Mouse (Mus musculus) cerebellum, postnatal 36 days (tissue): ENCODE data around the gene Pnpla1.
A peak's percentile ranks its signal among the peaks of the same experiment; 100 is the strongest.

Experiments
- DNase-seq, 2 experiments: peaks; one replicate each; pipeline ENCODE4 v3.0.0; 2021 to 2022; ENCODE audit warnings: mixed read lengths in 2 of 2

The Pnpla1 gene

DNA sequence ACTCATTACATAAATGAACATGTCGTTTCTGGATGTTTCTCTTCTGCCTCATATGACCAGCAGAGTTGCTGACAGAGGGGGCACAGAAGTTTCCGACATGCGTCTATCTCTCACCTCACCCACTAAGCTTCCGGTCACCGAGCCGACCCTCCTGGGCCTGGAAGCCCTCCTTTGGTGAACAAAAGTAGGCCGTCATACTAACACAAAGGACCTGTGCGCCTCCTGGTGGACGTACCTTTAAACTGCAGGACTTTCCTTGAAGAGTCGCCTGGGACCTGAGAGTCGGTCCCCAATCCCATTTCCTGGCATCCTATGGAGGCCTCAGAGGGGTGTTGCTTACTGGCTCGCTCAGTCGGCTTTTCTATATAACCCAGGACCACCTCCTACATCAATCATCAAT, 68.2 kb downstream of the Pnpla1 start:
- peak; percentile 85 to 89 for DNase-seq

DNA sequence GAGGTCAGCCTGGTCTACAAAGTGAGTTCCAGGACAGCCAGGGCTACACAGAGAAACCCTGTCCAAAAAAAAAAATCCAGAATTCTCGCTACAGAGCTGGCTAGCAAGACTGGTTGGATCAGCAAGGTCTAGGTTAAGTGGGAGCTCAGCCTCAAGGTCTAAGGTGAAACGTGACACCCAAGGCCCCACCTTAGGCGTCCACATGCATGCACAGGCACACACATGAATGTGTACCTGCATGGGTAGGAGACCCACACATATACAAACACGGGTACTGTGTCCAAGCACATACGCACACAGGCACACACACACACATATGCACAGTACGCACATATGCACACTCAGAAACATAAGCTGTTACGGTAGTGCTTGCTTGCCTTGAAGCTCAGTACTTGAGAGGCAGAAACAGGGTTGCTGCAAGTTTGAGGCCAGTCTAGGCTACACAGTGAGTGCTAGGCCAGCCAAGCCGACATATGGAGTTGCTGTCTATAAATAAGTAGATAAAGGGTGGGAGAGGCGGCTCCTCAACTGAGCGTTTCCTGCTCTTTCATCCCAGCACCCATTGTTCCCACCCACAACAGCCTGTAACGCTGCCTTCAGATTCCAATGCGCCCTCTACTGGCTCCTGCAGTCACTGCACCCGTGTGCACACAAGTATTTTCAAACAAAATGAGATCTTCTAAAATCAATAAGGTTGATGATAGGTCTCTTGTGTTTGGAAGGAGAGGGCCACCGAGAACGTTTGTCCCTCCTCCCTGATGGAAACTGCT, 68.8 kb downstream of the Pnpla1 start:
- DNase-seq, result peak; percentile 40 to 41

DNA sequence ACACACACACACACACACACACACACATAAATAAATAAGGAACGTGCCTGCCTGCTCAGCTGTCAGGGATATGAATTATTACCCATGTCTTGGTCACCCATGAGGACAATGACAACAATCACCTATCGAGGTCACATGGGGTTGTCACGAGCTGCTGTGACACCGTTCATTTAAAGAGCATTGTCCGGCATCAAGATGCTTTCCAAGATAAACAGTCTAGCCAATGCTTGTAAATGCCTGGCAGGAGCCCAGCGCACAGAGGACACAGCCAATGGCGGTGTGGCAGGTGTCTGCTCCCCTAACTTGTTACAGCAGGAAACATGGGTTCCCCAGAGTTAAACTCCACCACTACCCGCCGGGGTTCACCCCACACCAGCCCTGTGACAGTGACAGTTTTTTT, 69.8 kb downstream of the Pnpla1 start:
- DNase-seq, result no peak

DNA sequence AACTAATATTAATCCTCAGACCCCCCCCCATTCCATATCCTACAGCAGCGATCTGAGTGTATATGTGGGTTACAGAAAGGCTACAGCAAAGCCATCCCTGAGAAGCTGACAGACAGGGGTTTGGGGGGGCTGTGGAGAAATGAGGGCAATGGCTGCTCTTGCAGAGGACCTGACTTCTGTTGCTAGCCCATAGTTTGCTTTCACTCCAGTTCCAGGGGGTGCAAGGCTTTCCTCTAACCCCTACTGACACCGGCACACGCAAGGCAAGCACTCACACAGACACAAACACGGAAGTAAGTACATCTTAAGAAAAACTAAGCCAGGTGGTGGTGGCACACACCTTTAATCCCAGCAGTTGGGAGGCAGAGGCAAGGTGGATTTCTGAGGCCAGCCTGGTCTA, 71.2 kb downstream of the Pnpla1 start:
- DNase-seq, result no peak

DNA sequence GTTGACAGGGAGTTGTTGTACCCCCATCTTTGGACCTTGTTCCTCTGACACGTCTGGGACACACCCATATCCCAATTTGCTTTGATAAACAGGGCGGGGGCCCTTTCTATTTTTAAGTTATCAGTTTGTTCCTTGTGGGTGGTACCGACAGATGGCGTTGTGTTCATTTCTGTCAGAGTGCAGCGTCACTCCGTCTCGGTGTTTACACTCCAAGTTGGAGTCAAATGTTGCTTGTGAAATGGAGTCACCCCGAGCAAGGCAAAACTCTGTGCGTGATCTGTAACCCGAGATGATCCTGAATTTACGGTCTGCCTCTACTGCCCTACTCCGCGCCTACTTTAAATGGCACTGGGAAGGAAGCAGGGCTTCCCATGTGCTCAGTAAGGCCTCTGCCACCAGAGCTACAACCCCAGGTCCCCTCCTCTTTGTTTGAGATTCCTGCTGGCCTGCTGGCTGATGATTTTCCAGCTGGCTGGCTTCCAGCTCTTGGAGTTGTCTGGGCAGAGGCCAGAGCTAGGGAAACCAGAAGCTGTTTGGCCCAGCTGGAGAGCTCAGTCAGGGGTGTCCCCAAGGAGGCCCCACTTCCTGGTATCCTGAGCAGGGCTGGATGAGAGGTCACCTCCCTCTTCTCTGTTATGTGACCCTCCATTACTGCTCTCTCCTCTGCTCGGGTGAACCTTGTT, 72.3 kb downstream of the Pnpla1 start:
- DNase-seq, result peak; percentile 40 to 55

DNA sequence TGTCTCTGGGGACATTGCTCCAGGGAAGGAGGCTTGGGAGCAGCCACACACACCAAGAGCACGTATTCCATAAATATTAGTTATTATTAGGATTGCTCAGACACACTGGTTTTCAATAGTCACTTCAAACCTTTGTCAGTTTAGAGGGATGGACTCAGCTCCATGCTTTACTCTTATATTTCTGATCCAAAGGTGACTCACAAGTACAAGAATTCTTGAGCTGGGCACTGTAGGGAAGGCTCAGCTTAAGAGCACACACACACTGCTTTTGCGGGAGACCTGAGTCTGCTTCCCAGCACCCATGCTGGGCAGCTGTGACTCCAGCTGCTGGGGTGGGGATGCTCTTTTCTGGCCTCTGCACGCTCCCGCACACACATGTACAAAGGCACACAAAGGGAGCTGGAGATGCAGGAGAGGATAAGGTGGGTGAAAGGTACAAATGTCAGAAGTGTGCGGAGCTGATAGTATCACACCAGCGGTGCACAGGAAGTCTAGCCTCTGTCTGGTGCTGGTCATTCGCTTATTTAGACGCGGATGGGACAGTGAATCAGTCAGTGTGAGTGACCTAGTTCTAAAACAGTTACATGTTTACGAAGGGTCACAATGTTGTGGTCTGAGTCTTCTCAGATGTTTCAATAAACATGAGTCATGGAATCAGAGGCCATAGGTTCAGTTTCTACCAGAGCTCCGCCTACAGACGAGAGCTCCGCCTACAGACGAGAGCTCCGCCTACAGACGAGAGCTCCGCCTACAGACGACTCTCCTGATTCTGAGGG, 73.4 kb downstream of the Pnpla1 start:
- DNase-seq, result no peak

DNA sequence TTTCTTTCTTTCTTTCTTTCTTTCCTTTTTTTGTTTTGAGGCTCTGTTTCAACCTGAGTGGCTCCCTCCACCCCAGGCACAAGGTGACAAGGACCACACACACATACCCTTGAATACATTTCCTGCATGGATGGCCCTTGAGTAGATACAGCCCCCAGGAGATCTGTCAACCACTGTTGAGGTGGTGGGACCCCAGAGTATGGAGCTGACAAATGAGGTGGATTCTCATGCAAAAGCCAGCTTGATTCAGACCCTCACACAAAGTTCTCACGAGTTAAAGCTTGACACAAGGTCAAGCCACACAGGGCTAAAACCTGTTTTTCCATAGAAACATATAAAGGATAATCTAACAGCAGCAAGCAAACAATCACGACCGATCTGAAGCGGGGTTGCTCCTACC, 74.1 kb downstream of the Pnpla1 start:
- no peak for DNase-seq

DNA sequence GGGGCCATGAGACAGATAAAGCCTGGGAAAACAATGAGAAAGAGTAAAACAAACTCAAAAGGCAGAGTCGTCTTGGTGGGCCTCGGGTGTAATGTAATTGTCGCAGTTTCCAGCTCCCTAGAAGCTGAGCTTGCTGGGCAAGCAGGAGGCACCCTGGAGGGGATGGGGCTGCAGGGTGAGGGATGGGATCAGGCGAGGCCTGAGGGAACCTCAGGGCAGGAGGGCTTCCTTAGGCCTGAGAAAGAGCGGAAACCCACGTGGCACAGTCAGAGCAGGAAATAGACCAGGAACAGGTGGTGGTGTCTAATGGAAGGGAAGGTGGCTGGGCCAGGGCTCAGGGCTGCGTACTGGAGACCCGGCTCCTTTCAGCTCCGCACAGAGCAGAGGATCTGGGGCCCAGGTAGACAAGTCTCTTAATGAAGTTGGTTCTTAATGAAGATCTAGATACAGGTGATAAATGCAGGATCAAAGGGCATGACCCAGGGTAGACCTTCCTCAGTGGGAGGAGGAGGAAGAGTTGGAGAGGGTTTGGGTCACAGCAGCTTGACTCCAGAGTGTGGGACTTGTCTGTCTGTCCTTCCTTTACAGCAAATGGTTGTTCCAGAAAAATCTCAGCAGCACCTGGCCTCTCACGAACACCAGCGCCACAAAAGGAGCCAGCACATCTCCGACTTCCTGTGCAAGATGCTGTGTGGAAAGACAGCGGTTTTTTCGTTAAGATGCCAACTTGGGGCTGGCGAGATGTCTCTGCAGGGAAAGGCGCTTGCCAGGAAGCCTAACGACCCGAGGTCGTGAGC, 76.1 kb downstream of the Pnpla1 start:
- no peak for DNase-seq

DNA sequence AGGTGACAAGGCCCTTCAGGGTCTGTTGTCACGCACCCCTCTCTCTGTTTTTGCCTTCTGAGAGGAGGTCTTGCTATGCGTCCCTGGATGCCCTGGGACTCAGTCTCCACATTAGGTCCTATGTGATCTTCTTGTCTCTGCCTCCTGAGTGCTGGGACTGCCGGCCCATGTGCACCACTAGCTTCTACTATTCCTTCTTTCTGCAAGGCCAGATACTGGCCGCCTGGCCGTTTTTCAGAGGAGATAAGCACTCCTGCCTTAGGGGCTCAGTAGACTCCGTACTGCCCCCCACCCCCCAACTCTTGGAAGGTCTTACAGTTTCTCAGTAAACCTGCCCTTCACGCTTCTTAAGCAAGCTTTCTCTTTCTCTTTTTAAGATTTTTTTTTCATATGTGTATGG, 77.9 kb downstream of the Pnpla1 start:
- no peak for DNase-seq

DNA sequence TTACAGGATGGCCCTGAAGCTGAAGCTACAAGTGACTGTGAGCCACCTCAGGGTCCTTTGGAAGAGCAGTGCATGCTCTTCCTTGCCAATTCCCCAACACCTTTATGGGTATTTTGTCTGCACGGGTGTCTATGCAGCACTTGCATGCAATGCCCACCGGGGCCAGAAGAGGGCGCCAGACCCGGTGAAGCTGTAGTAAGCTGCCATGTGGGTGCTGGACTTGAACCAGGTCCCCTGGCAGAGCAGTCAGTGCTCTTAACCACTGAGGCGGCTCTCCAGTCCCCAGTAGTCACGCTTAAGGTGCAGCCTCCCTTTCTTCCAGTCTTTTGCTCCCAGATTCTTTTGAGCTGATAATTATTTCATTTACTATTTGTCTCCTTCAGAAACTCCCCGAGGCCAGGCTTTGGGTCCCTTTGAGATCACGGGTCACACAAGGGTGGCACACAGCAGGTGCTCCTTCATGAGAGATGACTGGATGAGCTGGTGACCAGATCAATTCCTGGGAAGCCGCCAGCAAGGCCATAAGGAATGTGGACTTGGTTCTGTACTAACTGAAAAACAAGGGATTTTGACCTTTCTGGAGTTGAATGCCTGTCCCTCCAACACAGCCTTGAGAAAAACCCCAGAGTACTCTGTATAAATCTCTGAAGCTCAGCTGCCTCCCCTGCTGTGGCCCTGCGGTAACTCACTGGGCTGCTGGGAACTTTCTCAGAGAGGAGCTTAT, 78.6 kb downstream of the Pnpla1 start:
- peak; percentile 35 to 37 for DNase-seq
